ENCODE assay signal across 10 mouse cellular contexts in genomic region chr10:107274785-107275184, GRCm38 (mm10). TPM values are rescaled to one million over a fixed set of nuclear protein-coding genes. Genes with fewer than 3 reads are reported as not detected.
DNase-seq lines count a peak whose midpoint lies in the region; ATAC-seq and TF ChIP-seq lines count a peak whose summit lies in the region.
"Had no signal": no experiment of that assay in that cellular context is flagged by ENCODE, and none has a peak within 500 bp of the region (broad histone marks: within the 10 kb centered on the region; RNA-seq: fewer than 3 reads in every experiment).

No protein-coding gene starts in this region.

- no peak for ATAC-seq in hindbrain, embryonic 11.5 days (ENCODE audit: low FRiP score)
- ATAC-seq in hindbrain, embryonic 12.5 days (ENCODE audit: low FRiP score), result no peak
- no peak for ATAC-seq in midbrain, embryonic 13.5 days
- ATAC-seq: midbrain, embryonic 16.5 days had no signal

- peak; percentile 44 for DNase-seq in hindbrain, embryonic 11.5 days (ENCODE audit: low spot score)
- peak; percentile 17 for DNase-seq in midbrain, embryonic 10.5 days (ENCODE audit: low spot score)
- peak; percentile 41 for DNase-seq in brain, embryonic 14.5 days (ENCODE audit: low read depth)
- peak; percentile 23 for DNase-seq in lung, postnatal 36 days
- DNase-seq in ovary, adult 18-20 months (ENCODE audit: low spot score), result no peak
- DNase-seq in layer of hippocampus, adult 9-11 months, result no peak

- H3K4me3 ChIP-seq in hindbrain, embryonic 11.5 days (ENCODE audit: low read depth, low read length), result no peak overlapping the region
- H3K4me3 ChIP-seq in hindbrain, embryonic 12.5 days, result no peak overlapping the region
- H3K4me3 ChIP-seq in midbrain, embryonic 10.5 days, result no peak overlapping the region
- H3K4me3 ChIP-seq in midbrain, embryonic 13.5 days (replicated peaks), result no peak overlapping the region

- H3K4me2 ChIP-seq in hindbrain, embryonic 11.5 days (replicated peaks; ENCODE audit: low read depth, low read length), result no peak overlapping the region
- H3K4me2 ChIP-seq in hindbrain, embryonic 12.5 days (replicated peaks), result no peak overlapping the region
- H3K4me2 ChIP-seq in midbrain, embryonic 13.5 days (replicated peaks), result no peak overlapping the region

- TF ChIP-seq CTCF in brain, embryonic 14.5 days (IDR thresholded peaks at IDR 0.05; ENCODE audit: borderline replicate concordance, extremely low read depth, insufficient read depth, insufficient read length), result peak; percentile 51; the same call in 1 of the 2 replicates

- H3K9me3 ChIP-seq in hindbrain, embryonic 11.5 days (ENCODE audit: control insufficient read depth, low read length), result no peaks in the 10 kb centered on the region
- no peaks in the 10 kb centered on the region for H3K9me3 ChIP-seq in hindbrain, embryonic 12.5 days (replicated peaks)
- H3K9me3 ChIP-seq in midbrain, embryonic 10.5 days (replicated peaks), result no peaks in the 10 kb centered on the region
- no peaks in the 10 kb centered on the region for H3K9me3 ChIP-seq in midbrain, embryonic 13.5 days

- WGBS in hindbrain, embryonic 11.5 days, result 63% methylated on average over 3 of the region's 3 CpGs
- WGBS in hindbrain, embryonic 12.5 days, result 50% methylated on average over 3 of the region's 3 CpGs
- WGBS in midbrain, embryonic 10.5 days, result 65% methylated on average over 3 of the region's 3 CpGs
- 61% methylated on average over 3 of the region's 3 CpGs for WGBS in midbrain, embryonic 13.5 days

- no peak for TF ChIP-seq POLR2A in brain, embryonic 14.5 days (IDR thresholded peaks at IDR 0.05; ENCODE audit: borderline replicate concordance, extremely low read depth, insufficient read depth, insufficient read length, poor library complexity, severe bottlenecking)

- peaks cover 4% of the 10 kb centered on the region; the same call in 1 of the 2 replicates for H3K27me3 ChIP-seq in hindbrain, embryonic 11.5 days (ENCODE audit: control insufficient read depth, insufficient read depth, low read length)
- peaks cover 6% of the 10 kb centered on the region for H3K27me3 ChIP-seq in hindbrain, embryonic 12.5 days
- peaks cover 43% of the 10 kb centered on the region for H3K27me3 ChIP-seq in midbrain, embryonic 10.5 days (ENCODE audit: low read depth, poor library complexity, severe bottlenecking)
- peaks cover 18% of the 10 kb centered on the region for H3K27me3 ChIP-seq in midbrain, embryonic 13.5 days

- no peak overlapping the region for H3K9ac ChIP-seq in hindbrain, embryonic 11.5 days (ENCODE audit: low read depth, low read length)
- no peak overlapping the region for H3K9ac ChIP-seq in hindbrain, embryonic 12.5 days
- no peak overlapping the region for H3K9ac ChIP-seq in midbrain, embryonic 13.5 days (replicated peaks)

- H3K4me1 ChIP-seq in hindbrain, embryonic 11.5 days (replicated peaks; ENCODE audit: control insufficient read depth, insufficient read depth, low read length), result no peaks in the 10 kb centered on the region
- peaks cover 3% of the 10 kb centered on the region; the same call in 1 of the 2 replicates for H3K4me1 ChIP-seq in hindbrain, embryonic 12.5 days
- H3K4me1 ChIP-seq in midbrain, embryonic 10.5 days, result peaks cover 13% of the 10 kb centered on the region
- H3K4me1 ChIP-seq in midbrain, embryonic 13.5 days (replicated peaks), result peaks cover 8% of the 10 kb centered on the region; the same call in 1 of the 2 replicates

- no peak overlapping the region for H3K27ac ChIP-seq in hindbrain, embryonic 11.5 days (ENCODE audit: low read depth, low read length)
- no peak overlapping the region for H3K27ac ChIP-seq in hindbrain, embryonic 12.5 days
- H3K27ac ChIP-seq in midbrain, embryonic 10.5 days (replicated peaks), result no peak overlapping the region
- H3K27ac ChIP-seq in midbrain, embryonic 13.5 days, result no peak overlapping the region

- no peaks in the 10 kb centered on the region for H3K36me3 ChIP-seq in hindbrain, embryonic 11.5 days (ENCODE audit: control insufficient read depth, insufficient read depth, low read length)
- no peaks in the 10 kb centered on the region for H3K36me3 ChIP-seq in hindbrain, embryonic 12.5 days
- H3K36me3 ChIP-seq in midbrain, embryonic 10.5 days, result no peaks in the 10 kb centered on the region
- H3K36me3 ChIP-seq in midbrain, embryonic 13.5 days, result no peaks in the 10 kb centered on the region

RNA-seq across cellular contexts. Expression of gene Lin7a, which starts 3.3 kb away (rescaled TPM):
- 22.7 and 25.9 TPM in 2 replicates for polyA plus RNA-seq in hindbrain, embryonic 11.5 days (2014; fragmentation: Nextera tagmentation; extraction: Ambion mirVana)
- 25.2 and 28.5 TPM in 2 replicates for polyA plus RNA-seq in hindbrain, embryonic 12.5 days (2016; fragmentation: Nextera tagmentation; extraction: Ambion mirVana)
- polyA plus RNA-seq in midbrain, embryonic 10.5 days (2016; fragmentation: Nextera tagmentation; extraction: Ambion mirVana), result 3.1 and 7.7 TPM in 2 replicates
- 31.6 and 34.6 TPM in 2 replicates for polyA plus RNA-seq in midbrain, embryonic 13.5 days (2015; fragmentation: Nextera tagmentation; extraction: Ambion mirVana)
- 6.5 and 14.2 TPM in 2 replicates for polyA plus RNA-seq in brain, embryonic 14.5 days (2012; rRNA removed)
- polyA plus RNA-seq: spleen, adult 2 months had no signal

Comparison
In these comparisons a context has a peak if more than half of its experiments do, and no peak if none do; other contexts are left out.
1. DNase-seq: peak in hindbrain, embryonic 11.5 days (single experiment), midbrain, embryonic 10.5 days (single experiment), brain, embryonic 14.5 days (single experiment) and lung, postnatal 36 days (single experiment); none in ovary, adult 18-20 months (single experiment) and layer of hippocampus, adult 9-11 months (single experiment).